Mouse (Mus musculus): ENCODE measurements around the gene Tagap1. TPM values are rescaled to one million over a fixed set of nuclear protein-coding genes. Genes with fewer than 3 reads are reported as not detected.
A peak's percentile ranks its signal among the peaks of the same experiment; 100 is the strongest.
"Not testable (repeated sequence)": the region's sequence is repeated elsewhere in the genome, so short reads cannot be mapped to it uniquely, and the experiment has no call there.

Gene Tagap1
- polyA plus RNA-seq, 1 experiment = 68.4 TPM

GRCm38 (mm10) chr17:6979380-6979779 lies 18.4 kb upstream of the Tagap1 start:
- H3K27ac ChIP-seq (ENCODE audit: control insufficient read depth, insufficient read depth, low read depth, low read length); H3K36me3 ChIP-seq (ENCODE audit: control insufficient read depth, insufficient read depth, low read length); H3K4me1 ChIP-seq (ENCODE audit: control insufficient read depth, insufficient read depth, low read length); H3K27me3 ChIP-seq (ENCODE audit: control insufficient read depth, insufficient read depth, low read length): not testable (repeated sequence)
- H3K4me3 ChIP-seq (ENCODE audit: control insufficient read depth, low read depth, low read length) = peak overlapping the region; percentile 20; the same call in 1 of the 2 replicates

DNA sequence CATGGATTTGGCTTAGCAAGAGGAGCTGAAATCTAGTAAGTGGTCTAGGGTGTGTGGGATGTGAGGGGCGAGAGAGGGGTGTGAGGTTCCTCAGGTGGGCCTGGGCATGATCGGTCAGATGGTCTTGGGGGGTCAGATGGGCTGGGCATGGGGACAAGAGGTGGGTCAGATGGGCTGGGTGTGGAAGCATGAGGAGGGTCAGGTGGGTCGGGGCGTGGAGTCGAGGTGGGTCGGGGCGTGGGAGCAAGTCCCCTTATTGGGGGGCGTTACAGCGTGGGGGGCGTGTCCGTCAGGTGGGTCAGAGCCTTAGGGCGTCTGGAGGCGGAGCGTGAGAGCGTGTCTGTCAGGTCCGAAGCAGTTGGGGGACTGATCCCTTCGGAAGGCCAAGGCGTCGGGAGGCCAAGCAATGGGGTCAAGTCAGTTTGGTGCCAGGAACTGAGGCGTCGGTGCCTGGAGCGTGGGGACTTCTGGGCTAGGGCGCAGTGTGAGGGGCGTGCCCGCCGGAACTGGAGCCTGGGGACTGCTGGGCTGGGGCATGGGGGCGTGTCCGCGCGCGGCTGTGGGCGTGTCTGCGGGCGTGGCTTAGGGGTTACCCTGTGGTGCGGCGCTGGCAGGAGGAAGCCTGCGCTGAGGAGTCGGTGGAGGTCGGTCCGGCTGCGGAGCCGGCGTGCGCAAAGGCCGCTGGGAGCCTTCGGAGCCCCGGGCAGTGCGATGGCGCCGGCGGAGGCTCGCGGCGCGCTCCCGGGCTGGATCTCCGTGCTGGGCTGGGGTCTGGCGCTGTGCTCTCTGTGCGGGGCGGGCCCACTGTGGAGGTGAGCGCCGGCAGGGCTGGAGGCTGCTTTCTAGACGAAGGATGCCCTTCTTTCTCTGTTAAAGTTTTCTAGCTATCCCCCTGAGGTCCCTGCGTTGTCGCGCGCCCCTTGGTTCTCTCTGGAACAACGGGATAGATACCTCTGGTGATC lies 17.6 kb upstream of the Tagap1 start, which contains the start of gene Gm49721:
Gm49721 (plus strand) TSS at position 618 of the 962 bp plus-strand sequence.
- TF ChIP-seq POLR2A (IDR thresholded peaks at IDR 0.05; ENCODE audit: control insufficient read depth, low read depth, low read length) = peak; percentile 31; the same call in 1 of the 2 replicates
- H3K27ac ChIP-seq (ENCODE audit: control insufficient read depth, insufficient read depth, low read depth, low read length); H3K27me3 ChIP-seq (ENCODE audit: control insufficient read depth, insufficient read depth, low read length); H3K36me3 ChIP-seq (ENCODE audit: control insufficient read depth, insufficient read depth, low read length); H3K4me1 ChIP-seq (ENCODE audit: control insufficient read depth, insufficient read depth, low read length): not testable (repeated sequence)
- peak within 1 kb of the TSS; percentile 76 for H3K4me3 ChIP-seq (ENCODE audit: control insufficient read depth, low read depth, low read length)

DNA sequence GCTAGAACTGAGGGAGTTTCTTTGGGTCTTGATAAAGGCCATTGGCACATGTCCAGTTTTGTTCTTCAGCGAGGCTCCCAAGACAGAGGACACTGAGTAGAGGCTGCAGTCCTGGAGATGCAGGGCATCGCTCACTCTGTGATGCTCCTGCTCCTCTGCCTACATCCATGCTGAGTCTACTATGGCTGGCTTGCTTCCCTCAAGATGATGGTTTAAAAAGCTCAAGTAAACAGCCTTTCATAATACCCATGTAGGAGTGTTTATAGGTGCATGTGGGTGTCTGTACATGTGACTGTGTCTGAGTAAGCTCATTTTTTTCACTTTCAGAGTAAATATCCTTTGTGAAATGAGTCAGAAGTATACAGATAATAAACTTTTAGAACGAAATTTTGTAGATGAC lies 14.0 kb upstream of the Tagap1 start:
- H3K4me1 ChIP-seq (ENCODE audit: control insufficient read depth, insufficient read depth, low read length); H3K27ac ChIP-seq (ENCODE audit: control insufficient read depth, insufficient read depth, low read depth, low read length); H3K4me3 ChIP-seq (ENCODE audit: control insufficient read depth, low read depth, low read length); H3K27me3 ChIP-seq (ENCODE audit: control insufficient read depth, insufficient read depth, low read length); H3K36me3 ChIP-seq (ENCODE audit: control insufficient read depth, insufficient read depth, low read length): not testable (repeated sequence)

GRCm38 (mm10) chr17:6972836-6973396 lies 12.0 kb upstream of the Tagap1 start:
- H3K27ac ChIP-seq (ENCODE audit: control insufficient read depth, insufficient read depth, low read depth, low read length); H3K4me1 ChIP-seq (ENCODE audit: control insufficient read depth, insufficient read depth, low read length); H3K27me3 ChIP-seq (ENCODE audit: control insufficient read depth, insufficient read depth, low read length); H3K36me3 ChIP-seq (ENCODE audit: control insufficient read depth, insufficient read depth, low read length); H3K4me3 ChIP-seq (ENCODE audit: control insufficient read depth, low read depth, low read length): not testable (repeated sequence)

DNA sequence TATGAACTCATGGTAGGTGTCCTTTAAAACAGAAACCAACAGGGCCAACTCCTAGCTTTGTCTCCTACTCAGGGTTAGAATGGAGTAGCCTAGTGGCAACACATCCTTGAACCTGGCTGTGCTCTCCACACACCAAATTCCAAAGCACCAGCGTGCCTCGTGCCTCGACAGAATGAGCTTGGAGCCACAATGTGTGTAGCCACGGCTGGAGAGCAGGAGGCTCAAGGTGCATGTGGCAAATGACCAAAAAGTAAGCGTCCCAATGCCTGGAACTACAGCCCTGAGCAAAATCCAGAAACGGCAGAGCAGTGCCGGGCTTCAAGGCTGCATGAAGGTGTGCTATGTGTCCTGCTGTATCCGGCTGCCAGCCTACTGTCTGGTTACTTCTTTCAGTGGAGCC lies 10.3 kb upstream of the Tagap1 start:
- not testable (repeated sequence) for H3K27ac ChIP-seq (ENCODE audit: control insufficient read depth, insufficient read depth, low read depth, low read length); H3K27me3 ChIP-seq (ENCODE audit: control insufficient read depth, insufficient read depth, low read length); H3K4me3 ChIP-seq (ENCODE audit: control insufficient read depth, low read depth, low read length); H3K36me3 ChIP-seq (ENCODE audit: control insufficient read depth, insufficient read depth, low read length); H3K4me1 ChIP-seq (ENCODE audit: control insufficient read depth, insufficient read depth, low read length)

DNA sequence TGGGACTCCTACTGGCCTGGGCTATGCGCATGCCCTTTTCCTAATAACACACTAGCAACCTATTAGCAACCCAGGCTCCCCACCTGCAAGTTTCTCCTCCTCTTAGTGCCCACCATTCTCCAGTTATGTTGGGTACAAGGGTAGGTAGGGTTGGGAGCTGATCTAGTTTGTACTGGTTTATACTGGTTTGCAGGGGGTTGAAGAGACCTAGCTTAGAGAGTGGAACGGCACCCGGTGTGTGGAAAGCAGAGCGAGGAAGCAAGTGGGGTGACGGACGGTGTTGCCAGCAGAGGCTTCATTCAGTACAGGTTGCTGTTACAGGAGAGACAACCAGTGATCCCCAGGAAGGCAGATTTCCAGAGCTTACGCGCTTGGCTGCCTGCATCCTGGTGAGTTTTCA lies 9.4 kb upstream of the Tagap1 start, which contains the start of gene Rnaset2b:
Rnaset2b (plus strand) TSS at position 301 of the 400 bp plus-strand sequence.
- H3K27ac ChIP-seq (ENCODE audit: control insufficient read depth, insufficient read depth, low read depth, low read length); H3K36me3 ChIP-seq (ENCODE audit: control insufficient read depth, insufficient read depth, low read length); H3K4me1 ChIP-seq (ENCODE audit: control insufficient read depth, insufficient read depth, low read length); H3K4me3 ChIP-seq (ENCODE audit: control insufficient read depth, low read depth, low read length); H3K27me3 ChIP-seq (ENCODE audit: control insufficient read depth, insufficient read depth, low read length): not testable (repeated sequence)

DNA sequence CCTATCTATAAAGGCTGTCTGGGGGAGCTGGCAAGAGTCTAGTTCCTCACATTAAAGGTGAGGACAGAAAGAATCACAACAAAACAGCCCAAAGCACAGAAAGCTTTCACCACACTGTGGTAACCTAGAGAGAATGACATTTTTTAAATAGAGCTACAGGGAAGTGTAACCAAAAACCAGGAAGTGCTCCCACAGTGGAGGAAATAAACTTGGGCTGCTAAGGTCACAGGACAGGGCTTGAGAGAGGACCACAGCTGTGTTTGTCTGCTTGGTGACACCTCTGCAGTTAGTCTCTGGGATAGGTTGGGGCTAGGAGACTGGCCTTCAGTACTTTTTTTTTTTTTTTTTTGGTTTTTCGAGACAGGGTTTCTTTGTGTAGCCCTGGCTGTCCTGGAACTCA lies 6.7 kb upstream of the Tagap1 start:
- H3K36me3 ChIP-seq (ENCODE audit: control insufficient read depth, insufficient read depth, low read length); H3K27ac ChIP-seq (ENCODE audit: control insufficient read depth, insufficient read depth, low read depth, low read length); H3K4me1 ChIP-seq (ENCODE audit: control insufficient read depth, insufficient read depth, low read length); H3K4me3 ChIP-seq (ENCODE audit: control insufficient read depth, low read depth, low read length); H3K27me3 ChIP-seq (ENCODE audit: control insufficient read depth, insufficient read depth, low read length): not testable (repeated sequence)

DNA sequence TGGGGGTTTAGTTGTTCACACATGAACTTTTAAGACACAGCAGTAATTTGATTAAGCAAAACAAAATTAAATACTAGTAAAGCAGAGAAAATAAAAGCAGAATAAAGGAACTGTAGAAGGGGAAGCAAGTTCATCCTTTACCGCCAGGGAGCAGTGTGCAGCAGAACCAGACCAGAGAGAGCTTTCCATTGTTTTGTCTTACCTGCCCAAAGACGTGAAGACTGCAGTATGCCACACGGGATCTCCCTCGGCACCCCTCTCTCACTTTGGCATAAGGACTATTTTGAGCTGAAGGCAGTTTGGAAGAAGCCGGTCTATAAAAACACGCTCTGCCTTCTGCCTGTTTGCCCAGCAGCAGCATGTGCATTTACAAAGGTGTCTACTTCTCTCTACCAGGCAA lies 4.4 kb upstream of the Tagap1 start:
- H3K4me3 ChIP-seq (ENCODE audit: control insufficient read depth, low read depth, low read length); H3K27ac ChIP-seq (ENCODE audit: control insufficient read depth, insufficient read depth, low read depth, low read length); H3K27me3 ChIP-seq (ENCODE audit: control insufficient read depth, insufficient read depth, low read length); H3K36me3 ChIP-seq (ENCODE audit: control insufficient read depth, insufficient read depth, low read length); H3K4me1 ChIP-seq (ENCODE audit: control insufficient read depth, insufficient read depth, low read length): not testable (repeated sequence)

- H3K4me1 ChIP-seq (ENCODE audit: control insufficient read depth, insufficient read depth, low read length); H3K36me3 ChIP-seq (ENCODE audit: control insufficient read depth, insufficient read depth, low read length); H3K27me3 ChIP-seq (ENCODE audit: control insufficient read depth, insufficient read depth, low read length): not testable (repeated sequence)
- Histone ChIP-seq H3K4me3 (ENCODE audit: control insufficient read depth, low read depth, low read length) (peak overlapping the region; percentile 44), H3K27ac (ENCODE audit: control insufficient read depth, insufficient read depth, low read depth, low read length) (peak overlapping the region; percentile 21)
These were observed 2.0 kb upstream of the Tagap1 start for GRCm38 (mm10) chr17:6962936-6963335.

DNA sequence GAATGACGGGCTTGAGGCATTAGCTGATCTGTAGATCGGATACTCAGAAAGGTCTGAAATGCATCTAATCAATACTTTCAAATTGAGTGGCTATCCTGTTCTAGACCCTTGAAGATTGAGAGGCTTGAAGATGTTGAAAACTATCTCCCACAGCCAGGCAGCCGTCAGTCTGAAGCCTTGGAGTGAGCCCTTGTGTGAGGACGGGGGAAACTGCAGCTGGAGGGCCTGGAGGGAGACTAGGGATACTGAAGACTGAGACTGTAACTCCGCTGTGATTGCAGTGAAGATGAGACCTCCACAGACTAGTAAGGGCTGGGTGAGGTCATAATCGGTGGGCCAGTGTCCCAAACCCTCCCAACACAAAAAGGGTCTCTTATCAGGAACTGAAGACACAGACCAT lies 1.4 kb upstream of the Tagap1 start:
- H3K4me1 ChIP-seq (ENCODE audit: control insufficient read depth, insufficient read depth, low read length); H3K27me3 ChIP-seq (ENCODE audit: control insufficient read depth, insufficient read depth, low read length); H3K36me3 ChIP-seq (ENCODE audit: control insufficient read depth, insufficient read depth, low read length): not testable (repeated sequence)
- Histone ChIP-seq H3K4me3 (ENCODE audit: control insufficient read depth, low read depth, low read length) (peak overlapping the region; percentile 78), H3K27ac (ENCODE audit: control insufficient read depth, insufficient read depth, low read depth, low read length) (0 out of 2 replicates have a peak overlapping the region, but pooled peaks have one; percentile 49)

- not testable (repeated sequence) for H3K27me3 ChIP-seq (ENCODE audit: control insufficient read depth, insufficient read depth, low read length); H3K36me3 ChIP-seq (ENCODE audit: control insufficient read depth, insufficient read depth, low read length); H3K4me1 ChIP-seq (ENCODE audit: control insufficient read depth, insufficient read depth, low read length)
- peak overlapping the region; percentile 69 for H3K4me3 ChIP-seq (ENCODE audit: control insufficient read depth, low read depth, low read length)
- H3K27ac ChIP-seq (ENCODE audit: control insufficient read depth, insufficient read depth, low read depth, low read length) = peak overlapping the region; percentile 85
These were observed 435 bp upstream of the Tagap1 start for GRCm38 (mm10) chr17:6961181-6962000.
